Mouse (Mus musculus) testis, adult 2 months (tissue): ENCODE data around the gene Adprm. TPM values are rescaled to one million over a fixed set of nuclear protein-coding genes. Genes with fewer than 3 reads are reported as not detected.
A peak's percentile ranks its signal among the peaks of the same experiment; 100 is the strongest.
"Not testable (repeated sequence)": the region's sequence is repeated elsewhere in the genome, so short reads cannot be mapped to it uniquely, and the experiment has no call there.

Experiments
- H3K27ac ChIP-seq: fragments of 200-500 bp; 2 replicates; pipeline ENCODE4 v1.5.1; 2012; ENCODE audit warnings: low read depth, low read length; ENCODE audit not compliant: control insufficient read depth, insufficient read depth
- H3K27me3 ChIP-seq: fragments of 200-500 bp; 2 replicates; pipeline ENCODE4 v1.6.1; 2012; ENCODE audit warnings: mild to moderate bottlenecking, low read length, moderate library complexity; ENCODE audit not compliant: control insufficient read depth, insufficient read depth
- H3K36me3 ChIP-seq: fragments of 200-500 bp; 2 replicates; pipeline ENCODE4 v1.6.1; 2012; ENCODE audit warnings: mild to moderate bottlenecking, low read length; ENCODE audit not compliant: control insufficient read depth, insufficient read depth
- H3K4me1 ChIP-seq: fragments of 200-500 bp; 2 replicates; pipeline ENCODE4 v1.6.1; 2012; ENCODE audit warnings: low read length; ENCODE audit not compliant: control insufficient read depth, insufficient read depth
- H3K4me3 ChIP-seq: fragments of 200-500 bp; 2 replicates; pipeline ENCODE4 v1.5.1; 2012; ENCODE audit warnings: low read depth, mild to moderate bottlenecking, low read length, moderate library complexity, mixed read lengths; ENCODE audit not compliant: control insufficient read depth
- CTCF ChIP-seq: fragments of 200-500 bp; IDR thresholded peaks from 2 replicates; pipeline ENCODE4 v1.5.1; 2012; ENCODE audit warnings: low read depth, mild to moderate bottlenecking, inconsistent platforms, low read length, moderate library complexity; ENCODE audit not compliant: control insufficient read depth, insufficient read depth, insufficient replicate concordance
- POLR2A ChIP-seq: fragments of 200-500 bp; IDR thresholded peaks from 2 replicates; pipeline ENCODE4 v1.6.1; 2012; ENCODE audit warnings: low read depth, mild to moderate bottlenecking, inconsistent platforms, low read length, moderate library complexity; ENCODE audit not compliant: control insufficient read depth
- polyA plus RNA-seq: library from polyadenylated mRNA; depleted of rRNA; stranded (reverse); fragments of >200 nt; gene quantifications from 2 replicates; pipeline ENCODE4 v1.2.3, GENCODE M21; 2012

Adprm gene
- polyA plus RNA-seq, 1 experiment, result 7.6 TPM

DNA sequence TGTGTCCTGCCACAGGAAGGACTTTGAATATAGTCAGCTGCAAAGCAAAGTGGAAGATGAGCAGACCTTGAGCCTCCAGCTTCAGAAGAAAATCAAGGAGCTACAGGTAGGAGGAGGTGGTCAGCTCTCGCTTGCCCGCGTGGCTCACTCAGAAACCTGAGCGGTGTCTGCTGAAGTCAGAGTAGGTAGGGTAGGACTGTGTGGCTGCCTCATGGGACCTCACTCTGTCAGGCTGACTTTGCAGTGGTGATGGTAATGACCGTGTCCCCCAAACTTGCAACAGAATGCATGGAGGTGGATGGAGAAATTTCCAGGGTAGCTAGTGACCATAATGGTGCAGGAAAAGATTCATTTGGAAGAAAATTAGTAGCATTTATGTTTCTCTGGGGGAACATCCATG, 41.3 kb upstream of the Adprm start:
- no peak overlapping the region for H3K27ac ChIP-seq
- TF ChIP-seq POLR2A, result no peak
- no peak for TF ChIP-seq CTCF
- H3K36me3 ChIP-seq, result no peaks in the 10 kb centered on the region
- H3K4me3 ChIP-seq, result no peak overlapping the region
- H3K27me3 ChIP-seq, result no peaks in the 10 kb centered on the region
- H3K4me1 ChIP-seq, result peaks cover 3% of the 10 kb centered on the region; the same call in 1 of the 2 replicates

DNA sequence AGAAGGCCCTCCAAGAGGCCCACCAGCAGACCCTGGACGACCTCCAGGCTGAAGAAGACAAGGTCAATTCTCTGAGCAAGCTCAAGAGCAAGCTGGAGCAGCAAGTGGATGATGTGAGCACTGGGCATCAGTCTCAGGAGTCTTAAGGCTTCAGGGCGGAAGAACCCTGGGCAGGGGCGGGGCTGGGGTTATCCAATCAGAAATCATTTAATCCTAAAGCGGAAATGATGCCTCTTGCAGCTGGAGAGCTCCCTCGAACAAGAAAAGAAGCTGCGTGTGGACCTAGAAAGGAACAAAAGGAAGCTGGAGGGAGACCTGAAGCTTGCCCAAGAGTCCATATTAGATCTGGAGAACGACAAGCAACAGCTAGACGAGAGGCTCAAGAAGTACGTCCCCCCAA, 40.8 kb upstream of the Adprm start:
- no peaks in the 10 kb centered on the region for H3K36me3 ChIP-seq
- no peak overlapping the region for H3K4me3 ChIP-seq
- no peaks in the 10 kb centered on the region for H3K27me3 ChIP-seq
- H3K27ac ChIP-seq, result no peak overlapping the region
- TF ChIP-seq CTCF (no peak), POLR2A (no peak)
- peaks cover 3% of the 10 kb centered on the region; the same call in 1 of the 2 replicates for H3K4me1 ChIP-seq

DNA sequence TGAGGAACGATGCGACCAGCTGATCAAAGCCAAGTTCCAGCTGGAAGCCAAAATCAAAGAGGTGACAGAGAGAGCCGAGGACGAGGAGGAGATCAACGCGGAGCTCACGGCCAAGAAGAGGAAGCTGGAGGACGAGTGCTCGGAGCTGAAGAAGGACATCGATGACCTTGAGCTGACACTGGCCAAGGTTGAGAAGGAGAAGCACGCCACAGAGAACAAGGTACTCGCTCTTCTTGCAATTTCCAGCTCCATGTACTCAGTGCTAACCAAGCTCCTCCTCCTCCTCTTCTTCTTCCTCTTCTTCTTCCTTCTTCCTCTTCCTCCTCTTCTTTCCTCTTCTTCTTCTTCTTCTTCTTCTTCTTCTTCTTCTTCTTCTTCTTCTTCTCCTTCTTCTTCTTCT, 40.0 kb upstream of the Adprm start:
- not testable (repeated sequence) for H3K4me3 ChIP-seq, H3K36me3 ChIP-seq, H3K27ac ChIP-seq, H3K4me1 ChIP-seq, H3K27me3 ChIP-seq

DNA sequence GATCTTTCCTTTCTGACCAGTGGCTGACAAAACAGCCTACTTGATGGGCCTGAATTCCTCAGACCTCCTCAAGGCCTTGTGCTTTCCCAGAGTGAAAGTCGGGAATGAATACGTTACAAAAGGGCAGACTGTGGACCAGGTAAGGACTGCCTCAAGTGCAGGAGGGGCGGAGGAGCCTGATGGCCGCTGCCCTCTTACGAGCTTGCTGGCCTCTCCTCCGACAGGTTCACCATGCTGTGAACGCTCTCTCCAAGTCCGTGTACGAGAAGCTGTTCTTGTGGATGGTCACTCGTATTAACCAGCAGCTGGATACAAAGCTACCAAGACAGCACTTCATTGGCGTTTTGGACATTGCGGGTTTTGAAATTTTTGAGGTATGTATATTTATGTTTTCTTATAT, 34.8 kb upstream of the Adprm start:
- Histone ChIP-seq H3K4me3 (no peak overlapping the region), H3K27ac (no peak overlapping the region), H3K36me3 (no peaks in the 10 kb centered on the region), H3K27me3 (no peaks in the 10 kb centered on the region; the same call in 1 of the 2 replicates), H3K4me1 (no peaks in the 10 kb centered on the region)
- no peak for TF ChIP-seq POLR2A
- no peak for TF ChIP-seq CTCF

DNA sequence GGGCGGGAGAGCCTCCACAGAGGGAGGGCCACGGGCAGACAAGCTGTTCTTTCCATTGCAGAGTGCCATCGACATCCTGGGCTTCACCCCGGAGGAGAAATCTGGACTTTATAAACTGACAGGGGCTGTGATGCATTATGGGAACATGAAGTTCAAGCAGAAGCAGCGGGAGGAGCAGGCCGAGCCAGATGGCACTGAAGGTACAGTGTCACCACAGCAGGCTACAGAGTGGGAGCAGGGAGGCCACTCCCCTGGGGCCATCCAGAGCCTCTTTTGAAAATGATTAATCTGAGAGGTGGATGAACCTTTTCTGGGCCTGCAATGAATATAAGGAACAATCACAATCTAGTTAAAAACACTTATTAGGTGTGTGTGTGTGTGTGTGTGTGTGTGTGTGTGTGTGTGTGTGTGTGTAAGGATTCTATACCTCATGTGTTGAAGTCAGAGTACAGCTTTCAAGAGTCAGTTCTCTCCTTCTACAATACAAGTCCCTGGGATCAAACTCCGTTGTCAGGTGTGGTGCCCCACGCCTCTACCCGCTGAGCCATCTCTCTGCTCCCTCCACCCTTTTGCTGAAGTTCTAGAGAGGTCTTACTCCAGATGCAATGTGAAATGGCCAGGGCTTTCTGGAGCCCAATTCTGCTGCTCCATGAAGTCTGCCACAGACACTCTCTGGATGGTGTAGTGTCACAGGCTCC, 34.2 kb upstream of the Adprm start:
- Histone ChIP-seq H3K4me3 (no peak overlapping the region), H3K36me3 (no peaks in the 10 kb centered on the region), H3K27me3 (no peaks in the 10 kb centered on the region; the same call in 1 of the 2 replicates), H3K4me1 (no peaks in the 10 kb centered on the region), H3K27ac (no peak overlapping the region)
- TF ChIP-seq POLR2A, result no peak
- no peak for TF ChIP-seq CTCF

DNA sequence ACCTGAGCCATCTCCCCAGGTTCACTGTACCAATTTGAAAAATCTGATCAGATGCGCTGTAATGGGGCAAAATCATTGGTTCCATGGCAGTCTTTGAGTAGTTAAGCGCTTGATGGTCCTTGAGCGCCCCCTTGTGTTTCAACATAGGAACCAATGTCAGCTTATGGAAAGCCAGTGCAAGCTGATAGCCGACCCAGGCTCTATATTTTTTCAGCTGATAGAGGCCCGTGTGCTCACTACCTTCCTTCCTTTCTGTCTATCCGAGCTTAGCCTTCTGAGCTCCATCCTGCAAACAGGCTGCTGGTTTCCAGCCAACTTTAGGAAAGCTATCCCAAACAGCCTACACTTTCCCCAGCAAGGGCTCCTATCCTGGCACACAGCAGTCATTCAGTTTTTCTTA, 33.1 kb upstream of the Adprm start:
- no peak overlapping the region for H3K27ac ChIP-seq
- H3K27me3 ChIP-seq, result no peaks in the 10 kb centered on the region; the same call in 1 of the 2 replicates
- TF ChIP-seq CTCF (peak; percentile 22; the same call in 1 of the 2 replicates), POLR2A (no peak)
- no peaks in the 10 kb centered on the region for H3K36me3 ChIP-seq
- no peak overlapping the region for H3K4me3 ChIP-seq
- H3K4me1 ChIP-seq, result peaks cover 6% of the 10 kb centered on the region

DNA sequence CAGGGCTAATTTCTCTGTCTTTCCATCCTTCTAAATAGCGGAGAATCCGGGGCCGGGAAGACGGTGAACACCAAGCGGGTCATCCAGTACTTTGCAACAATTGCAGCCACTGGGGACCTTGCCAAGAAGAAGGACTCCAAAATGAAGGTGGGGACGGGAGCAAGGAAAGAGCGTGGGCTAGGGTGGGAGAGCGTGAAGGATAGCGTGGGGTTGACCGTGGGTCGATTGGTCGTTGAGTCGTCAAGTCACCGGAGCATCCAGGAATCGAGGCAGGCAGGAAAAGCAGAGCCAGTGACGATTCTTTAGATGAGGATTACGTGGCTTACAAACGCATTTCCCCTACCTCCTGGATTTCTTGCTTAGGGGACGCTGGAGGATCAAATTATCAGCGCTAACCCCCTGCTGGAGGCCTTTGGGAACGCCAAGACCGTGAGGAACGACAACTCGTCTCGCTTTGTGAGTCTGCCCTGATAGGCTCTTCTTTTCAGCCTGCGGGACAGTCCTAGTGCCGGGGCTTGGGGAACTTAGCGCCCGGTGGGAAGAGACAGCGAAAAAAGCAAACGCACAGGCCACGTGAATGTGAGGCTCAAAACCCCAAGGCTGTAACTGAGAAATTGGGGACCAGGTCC, 31.4 kb upstream of the Adprm start:
- Histone ChIP-seq H3K4me1 (peaks cover 6% of the 10 kb centered on the region), H3K36me3 (no peaks in the 10 kb centered on the region), H3K27ac (no peak overlapping the region), H3K27me3 (no peaks in the 10 kb centered on the region; the same call in 1 of the 2 replicates), H3K4me3 (no peak overlapping the region)
- TF ChIP-seq POLR2A (no peak), CTCF (no peak)
